In the genomic region with DNA sequence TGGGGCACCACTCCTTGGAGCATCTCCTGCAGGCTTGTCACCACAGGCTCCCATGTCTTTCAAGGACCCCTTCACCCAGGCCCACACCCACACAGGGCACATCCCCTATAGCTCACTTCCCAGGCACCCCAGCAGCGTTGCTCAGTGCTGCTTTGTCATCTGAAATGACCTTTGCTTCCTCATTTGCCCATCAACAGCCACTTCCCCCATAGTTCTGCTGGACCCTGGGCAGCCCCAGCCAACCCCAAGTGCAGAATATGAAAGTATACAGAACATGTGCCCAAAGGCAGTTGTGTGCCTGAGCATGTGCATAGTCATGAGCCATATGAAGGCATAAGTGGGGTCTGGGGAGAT, we compare ENCODE assay signal across 30 mouse cellular contexts. TPM values are rescaled to one million over a fixed set of nuclear protein-coding genes. Genes with fewer than 3 reads are reported as not detected.
"Had no signal": no experiment of that assay in that cellular context is flagged by ENCODE, and none has a peak within 500 bp of the region (broad histone marks: within the 10 kb centered on the region; RNA-seq: fewer than 3 reads in every experiment).

No protein-coding gene starts in this region.

- H3K27me3 ChIP-seq: hindbrain, embryonic 12.5 days; intestine, embryonic 15.5 days; limb, embryonic 15.5 days had no signal

- H3K27ac ChIP-seq: gastrocnemius, adult 2 months; heart, adult 2 months; heart, embryonic 10.5 days; hindbrain, embryonic 12.5 days; hindbrain, embryonic 14.5 days; intestine, embryonic 15.5 days; kidney, embryonic 15.5 days; kidney, postnatal 0 days; limb, embryonic 12.5 days; limb, embryonic 15.5 days had no signal

- H3K9ac ChIP-seq: heart, embryonic 12.5 days; hindbrain, embryonic 12.5 days; hindbrain, embryonic 14.5 days; intestine, embryonic 15.5 days; kidney, embryonic 15.5 days; limb, embryonic 12.5 days; limb, embryonic 15.5 days had no signal

- DNase-seq: gastrocnemius, adult 2 months; gastrocnemius, postnatal 10 days; gastrocnemius, postnatal 25 days; heart, adult 11 months; heart, adult 2 months; heart, postnatal 10 days; heart, postnatal 4 days; kidney, adult 2 months; kidney, adult 9 months; kidney, postnatal 14 days; kidney, postnatal 36 days; layer of hippocampus, adult 9-11 months; layer of hippocampus, postnatal 36 days; left cerebral cortex, postnatal 4 days had no signal

- H3K4me3 ChIP-seq: gastrocnemius, adult 2 months; heart, adult 2 months; heart, embryonic 10.5 days; heart, embryonic 12.5 days; hindbrain, embryonic 10.5 days; hindbrain, embryonic 12.5 days; intestine, embryonic 15.5 days; kidney, embryonic 15.5 days; limb, embryonic 12.5 days; limb, embryonic 15.5 days had no signal

- H3K36me3 ChIP-seq: heart, embryonic 10.5 days; heart, embryonic 12.5 days; hindbrain, embryonic 10.5 days; hindbrain, embryonic 12.5 days; intestine, embryonic 15.5 days; kidney, embryonic 15.5 days; limb, embryonic 12.5 days; limb, embryonic 15.5 days had no signal

- H3K4me1 ChIP-seq: heart, embryonic 12.5 days; hindbrain, embryonic 12.5 days; intestine, embryonic 15.5 days; kidney, embryonic 15.5 days; limb, embryonic 12.5 days had no signal

- H3K4me2 ChIP-seq: heart, embryonic 12.5 days; hindbrain, embryonic 12.5 days; hindbrain, embryonic 14.5 days; intestine, embryonic 15.5 days; kidney, embryonic 15.5 days; limb, embryonic 12.5 days; limb, embryonic 15.5 days had no signal

- ATAC-seq: hindbrain, embryonic 16.5 days; inflammation-experienced regulatory T-cells, adult 6 months had no signal

- H3K9me3 ChIP-seq: heart, embryonic 10.5 days; heart, embryonic 12.5 days; hindbrain, embryonic 10.5 days; hindbrain, embryonic 12.5 days; intestine, embryonic 15.5 days; kidney, embryonic 15.5 days; limb, embryonic 12.5 days; limb, embryonic 15.5 days had no signal

RNA-seq across cellular contexts. Expression of gene Trpm5, which starts 1.1 kb away (rescaled TPM):
- total RNA-seq: gastrocnemius, adult 2 months; heart, adult 2 months; heart, postnatal 25 days; layer of hippocampus, postnatal 36 days; left cerebral cortex, adult 18-20 months; left cerebral cortex, adult 8-10 months; left cerebral cortex, postnatal 25 days had no signal
